Mouse (Mus musculus) spleen, embryonic (tissue): ENCODE measurements around the gene Imp3.

Experiments used
- CTCF ChIA-PET: fragments of 350-600 bp; sonication (Branson Sonifier 250); formaldehyde crosslinking; loops from one replicate; lab custom pipeline; 2022; lab: Charles Lee

Gene Imp3

GRCm38 (mm10) chr9:56956966-56957675 is 19.8 kb downstream of the Imp3 start:
- CTCF ChIA-PET, result interaction anchor here (1.2 kb wide), 1 partner anchor 174 kb away, joined by 3 read pairs; the partner anchor contains the start of gene Man2c1

- CTCF ChIA-PET, result no interaction called here
Observed at GRCm38 (mm10) chr9:56958689-56959088, 21.4 kb downstream of the Imp3 start.

DNA sequence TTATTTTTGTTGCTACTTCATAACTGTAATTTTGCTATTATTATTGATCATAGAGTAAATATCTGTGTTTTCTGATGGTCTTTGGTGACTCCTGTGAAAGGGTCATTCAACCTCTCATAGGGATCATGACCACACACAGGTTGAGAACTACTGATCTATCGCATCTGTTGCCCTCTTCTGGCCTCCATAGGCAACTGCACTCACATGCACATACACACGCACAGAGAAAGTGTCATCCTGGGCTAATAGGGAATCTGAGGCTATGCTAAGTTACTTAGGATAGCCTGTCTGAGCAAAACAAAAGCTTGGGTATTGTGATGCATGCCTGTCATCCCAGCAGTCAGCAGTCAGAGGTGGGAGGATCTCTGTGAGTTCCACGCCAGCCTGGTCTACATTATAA is 24.3 kb downstream of the Imp3 start:
- CTCF ChIA-PET, result no interaction called here

DNA sequence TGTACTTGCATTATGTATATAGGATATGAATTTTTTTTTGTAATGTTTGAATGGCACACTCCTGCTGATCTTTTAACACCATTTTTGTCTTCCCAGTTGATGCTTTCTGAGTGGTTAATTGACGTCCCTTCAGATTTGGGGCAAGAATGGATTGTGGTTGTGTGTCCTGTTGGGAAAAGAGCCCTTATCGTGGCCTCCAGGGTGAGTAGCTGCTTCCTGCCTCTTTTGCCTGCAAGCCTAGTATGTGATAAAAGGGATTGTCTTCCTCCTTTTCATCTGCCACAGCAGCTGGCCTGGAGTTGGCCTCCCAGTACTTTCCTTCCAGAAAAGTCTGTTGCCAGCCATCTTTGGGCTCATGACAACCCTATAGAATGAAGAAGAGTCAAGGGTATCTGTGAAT is 32.9 kb downstream of the Imp3 start:
- CTCF ChIA-PET, result no interaction called here

- CTCF ChIA-PET, result no interaction called here
Observed at GRCm38 (mm10) chr9:56973960-56974524, 36.8 kb downstream of the Imp3 start.

DNA sequence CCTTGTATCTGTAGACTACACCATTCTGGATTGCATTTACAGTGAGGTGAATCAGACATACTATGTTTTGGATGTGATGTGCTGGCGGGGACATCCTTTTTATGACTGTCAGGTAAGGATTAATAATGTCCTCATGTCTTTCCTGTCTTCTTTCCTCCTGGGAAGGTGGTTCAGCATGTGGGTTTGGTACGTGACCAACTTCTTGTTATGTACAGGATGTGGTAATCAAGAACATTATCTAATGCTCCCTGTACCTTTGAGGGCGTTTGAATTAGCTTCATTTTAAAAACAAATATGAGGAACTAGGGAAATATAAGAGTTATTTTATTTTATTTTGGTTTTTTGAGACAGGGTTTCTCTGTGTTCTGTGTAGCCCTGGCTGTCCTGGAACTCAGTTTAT is 37.9 kb downstream of the Imp3 start:
- CTCF ChIA-PET, result interaction anchor here (0.6 kb wide), 1 partner anchor 844 kb away, joined by 3 read pairs; no protein-coding TSS in a partner anchor

- CTCF ChIA-PET, result no interaction called here
Observed at GRCm38 (mm10) chr9:56980186-56980585, 42.9 kb downstream of the Imp3 start.

- CTCF ChIA-PET, result no interaction called here
Observed at GRCm38 (mm10) chr9:56981502-56981901, 44.2 kb downstream of the Imp3 start.
